Comparison of ENCODE assay signal across 7 mouse cellular contexts in the genomic region with DNA sequence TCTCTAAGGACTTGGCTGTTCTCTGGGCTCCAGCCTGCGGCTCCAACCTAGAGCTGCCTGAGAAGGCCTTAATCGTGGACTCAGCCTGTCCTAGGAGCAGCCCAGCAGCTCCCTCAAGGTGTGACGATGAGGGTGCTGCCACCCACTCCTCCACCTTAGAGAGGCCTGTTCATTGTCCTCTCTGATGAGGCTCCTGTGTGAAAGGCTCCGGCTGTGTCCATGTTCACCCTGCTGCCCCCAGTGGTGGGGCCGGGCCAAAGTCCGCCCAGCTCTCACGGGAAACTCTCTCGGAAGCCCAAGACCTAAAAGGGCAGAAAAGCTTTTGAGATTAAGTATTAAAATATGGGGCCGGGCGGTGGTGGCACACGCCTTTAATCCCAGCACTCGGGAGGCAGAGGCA. TPM values are rescaled to one million over a fixed set of nuclear protein-coding genes. Genes with fewer than 3 reads are reported as not detected.
A peak's percentile ranks its signal among the peaks of the same experiment; 100 is the strongest.
DNase-seq lines count a peak whose midpoint lies in the region; ATAC-seq and TF ChIP-seq lines count a peak whose summit lies in the region.

No protein-coding gene starts in this region.

- intact Hi-C loops in heart, adult 2 months (cut with DNase I) = loop anchor here (2.0 kb wide), 1 partner anchor 17 kb away; no protein-coding TSS in a partner anchor

- ATAC-seq in megakaryocyte-erythroid progenitor cell, adult 5-6 weeks (replicated peaks; ENCODE audit: low FRiP score, low TSS enrichment, poor library complexity, severe bottlenecking) = 0 out of 2 replicates have a peak, but pooled peaks have one; percentile 39

- TF ChIP-seq EP300 in heart, adult 2 months (IDR thresholded peaks at IDR 0.05; ENCODE audit: insufficient read depth, low read depth, low read length) = no peak

- WGBS in spleen, adult 2 months = 52% methylated on average over 12 of the region's 12 CpGs
- 13% methylated on average over 12 of the region's 12 CpGs for WGBS in heart, adult 2 months

- H3K79me2 ChIP-seq in heart, adult 2 months (replicated peaks; ENCODE audit: control insufficient read depth, insufficient read depth, low read length) = no peaks in the 10 kb centered on the region

- H3K36me3 ChIP-seq in spleen, adult 2 months (ENCODE audit: control insufficient read depth, insufficient read depth, low read length) = no peaks in the 10 kb centered on the region
- H3K36me3 ChIP-seq in heart, adult 2 months (ENCODE audit: control insufficient read depth, insufficient read depth, low read length) = peaks cover 11% of the 10 kb centered on the region

- TF ChIP-seq POLR2A in spleen, adult 2 months (IDR thresholded peaks at IDR 0.05; ENCODE audit: low read depth, low read length) = no peak
- TF ChIP-seq POLR2A in heart, adult 2 months (IDR thresholded peaks at IDR 0.05; ENCODE audit: insufficient read depth, low read depth, low read length) = 0 out of 2 replicates have a peak, but pooled peaks have one; percentile 12

- H3K4me3 ChIP-seq in spleen, adult 2 months (ENCODE audit: extremely low read depth, insufficient read depth, insufficient read length) = no peak overlapping the region
- no peak overlapping the region for H3K4me3 ChIP-seq in heart, adult 2 months

- TF ChIP-seq CTCF in spleen, adult 2 months (IDR thresholded peaks at IDR 0.05; ENCODE audit: extremely low read depth, insufficient read depth, insufficient read length, insufficient replicate concordance) = peak; percentile 29; the same call in 1 of the 2 replicates
- peak; percentile 79 for TF ChIP-seq CTCF in heart, adult 2 months (IDR thresholded peaks at IDR 0.05)

- no peaks in the 10 kb centered on the region for H3K27me3 ChIP-seq in spleen, adult 2 months (ENCODE audit: control insufficient read depth, insufficient read depth, low read length)
- H3K27me3 ChIP-seq in heart, adult 2 months (ENCODE audit: control insufficient read depth, insufficient read depth, low read length) = no peaks in the 10 kb centered on the region

- peaks cover 5% of the 10 kb centered on the region; the same call in 1 of the 2 replicates for H3K4me1 ChIP-seq in spleen, adult 2 months (ENCODE audit: control insufficient read depth, insufficient read depth, insufficient read length)
- H3K4me1 ChIP-seq in heart, adult 2 months (ENCODE audit: control insufficient read depth, insufficient read depth, low read length) = peaks cover 21% of the 10 kb centered on the region

- H3K9ac ChIP-seq in heart, adult 2 months (ENCODE audit: low read depth, low read length) = peak overlapping the region; percentile 38; the same call in 1 of the 2 replicates

- DNase-seq in spleen, adult 2 months (ENCODE audit: low read depth in 1 of 2, low spot score in 2 of 2) = peak in 1 of 2 experiments; percentile 40
- no peak for DNase-seq in spleen, adult 12 weeks (ENCODE audit: low spot score)
- peak; percentile 74 to 79 for DNase-seq in heart, adult 2 months
- peak; percentile 86 for DNase-seq in kidney, postnatal 14 days
- no peak for DNase-seq in T-cell, adult 2 months (ENCODE audit: low spot score)
- no peak for DNase-seq in right cerebral cortex, postnatal 14 days

- H3K27ac ChIP-seq in spleen, adult 2 months (ENCODE audit: insufficient read depth, low read length) = no peak overlapping the region
- peak overlapping the region; percentile 95 for H3K27ac ChIP-seq in heart, adult 2 months

RNA-seq across cellular contexts. Expression of gene Scyl1, which starts 48.3 kb away (rescaled TPM):
- polyA plus RNA-seq in spleen, adult 2 months (2012; rRNA removed) = 65.4 and 68.0 TPM in 2 replicates
- total RNA-seq in heart, adult 2 months (2021) = 10 to 100 TPM; 57.2 to 70.0 TPM
- polyA plus RNA-seq in heart, adult 2 months (2012; rRNA removed) = 95.6 and 113 TPM in 2 replicates
- 28.7 and 43.4 TPM in 2 replicates for total RNA-seq in megakaryocyte-erythroid progenitor cell, adult 5-6 weeks (2014; fragmentation: Nextera tagmentation)
- 20.2 and 23.1 TPM in 2 replicates for total RNA-seq in megakaryocyte-erythroid progenitor cell, adult 5-6 weeks (2017)

RNA-seq across cellular contexts. Expression of gene Frmd8, which starts 55.5 kb away (rescaled TPM):
- polyA plus RNA-seq in spleen, adult 2 months (2012; rRNA removed) = 42.3 and 43.9 TPM in 2 replicates
- total RNA-seq in heart, adult 2 months (2021) = 1 to 10 TPM; 7.7 to 8.4 TPM
- polyA plus RNA-seq in heart, adult 2 months (2012; rRNA removed) = 7.0 and 9.3 TPM in 2 replicates
- total RNA-seq in megakaryocyte-erythroid progenitor cell, adult 5-6 weeks (2014; fragmentation: Nextera tagmentation) = 12.5 and 14.1 TPM in 2 replicates
- total RNA-seq in megakaryocyte-erythroid progenitor cell, adult 5-6 weeks (2017) = 10.7 and 14.3 TPM in 2 replicates

RNA-seq across cellular contexts. Expression of gene Slc25a45, which starts 58.1 kb away (rescaled TPM):
- 36.6 and 37.6 TPM in 2 replicates for polyA plus RNA-seq in spleen, adult 2 months (2012; rRNA removed)
- total RNA-seq in heart, adult 2 months (2021) = 1 to 10 TPM; 2.8 TPM
- polyA plus RNA-seq in heart, adult 2 months (2012; rRNA removed) = 7.9 and 8.2 TPM in 2 replicates
- 10.0 and 20.1 TPM in 2 replicates for total RNA-seq in megakaryocyte-erythroid progenitor cell, adult 5-6 weeks (2014; fragmentation: Nextera tagmentation)
- 11.7 and 11.9 TPM in 2 replicates for total RNA-seq in megakaryocyte-erythroid progenitor cell, adult 5-6 weeks (2017)

Comparison
In these comparisons a context has a peak if more than half of its experiments do, and no peak if none do; other contexts are left out.
1. DNase-seq: peak in heart, adult 2 months (2 of 2) and kidney, postnatal 14 days (single experiment); none in spleen, adult 12 weeks (single experiment), T-cell, adult 2 months (single experiment) and right cerebral cortex, postnatal 14 days (single experiment).